Mouse (Mus musculus): ENCODE data around the gene Cwc22. TPM values are rescaled to one million over a fixed set of nuclear protein-coding genes. Genes with fewer than 3 reads are reported as not detected.

The Cwc22 gene
- total and polyA plus RNA-seq, 3 experiments = 2.1 to 15.5 (median 10.7) TPM

DNA sequence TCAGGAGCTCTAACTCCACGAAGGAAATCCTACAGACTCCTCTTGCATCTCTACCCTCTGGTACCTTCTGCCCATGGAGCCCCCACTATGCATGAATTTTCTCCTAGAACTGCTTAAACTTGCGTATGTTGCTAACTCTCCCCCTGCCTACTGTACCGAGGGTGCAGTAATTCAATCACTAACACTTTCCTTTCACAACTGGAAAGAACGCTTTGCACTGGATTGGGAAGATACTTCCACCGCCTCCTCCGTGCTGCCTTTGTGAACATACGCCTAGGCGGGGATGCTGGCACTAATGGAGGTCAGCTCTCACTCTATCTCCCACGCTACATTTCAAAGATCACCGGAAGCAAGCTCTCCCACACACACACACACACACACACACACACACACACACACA, 17.8 kb downstream of the Cwc22 start:
- Histone ChIP-seq H3K4me3 (no peak overlapping the region), H3K36me3 (ENCODE audit: control insufficient read depth, insufficient read depth, low read length) (peaks cover 4% of the 10 kb centered on the region), H3K27ac (no peak overlapping the region), H3K4me1 (ENCODE audit: control insufficient read depth, insufficient read depth, low read length) (no peaks in the 10 kb centered on the region; the same call in 1 of the 2 replicates), H3K9ac (ENCODE audit: low read depth, low read length) (no peak overlapping the region), H3K79me2 (replicated peaks; ENCODE audit: control insufficient read depth, insufficient read depth, low read length) (no peaks in the 10 kb centered on the region), H3K27me3 (ENCODE audit: control insufficient read depth, insufficient read depth, low read length) (no peaks in the 10 kb centered on the region)
- WGBS = 91% methylated on average over 10 of the region's 10 CpGs
- no peak for TF ChIP-seq CTCF (IDR thresholded peaks at IDR 0.05)
- no peak for TF ChIP-seq POLR2A (IDR thresholded peaks at IDR 0.05; ENCODE audit: insufficient read depth, low read depth, low read length)
- intact Hi-C loops (cut with DNase I) = no loop called here
- DNase-seq = no peak

DNA sequence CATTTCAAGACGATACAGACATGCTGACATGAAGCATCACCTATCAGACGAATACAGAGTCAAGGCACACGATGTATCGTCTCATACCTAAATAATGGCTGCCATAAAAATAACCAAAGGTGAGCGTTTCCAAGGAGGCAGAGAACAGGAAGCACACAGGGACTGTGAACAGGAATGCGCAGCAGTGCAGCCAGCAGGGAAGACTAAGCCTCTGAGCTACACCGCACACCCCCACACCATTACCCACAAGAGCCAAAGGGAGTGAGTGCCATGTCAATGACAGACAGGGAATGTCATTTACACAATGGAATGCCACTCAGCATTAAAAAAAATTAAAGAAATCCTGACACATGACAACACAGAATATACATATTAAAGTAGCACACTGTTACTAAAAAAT, 19.7 kb downstream of the Cwc22 start:
- DNase-seq = no peak
- intact Hi-C loops (cut with DNase I) = no loop called here
- Histone ChIP-seq H3K4me3 (no peak overlapping the region), H3K27me3 (ENCODE audit: control insufficient read depth, insufficient read depth, low read length) (no peaks in the 10 kb centered on the region), H3K9ac (ENCODE audit: low read depth, low read length) (no peak overlapping the region), H3K79me2 (replicated peaks; ENCODE audit: control insufficient read depth, insufficient read depth, low read length) (no peaks in the 10 kb centered on the region), H3K36me3 (ENCODE audit: control insufficient read depth, insufficient read depth, low read length) (peaks cover 4% of the 10 kb centered on the region), H3K4me1 (ENCODE audit: control insufficient read depth, insufficient read depth, low read length) (no peaks in the 10 kb centered on the region; the same call in 1 of the 2 replicates), H3K27ac (no peak overlapping the region)
- TF ChIP-seq EP300 (IDR thresholded peaks at IDR 0.05; ENCODE audit: insufficient read depth, low read depth, low read length) = no peak
- TF ChIP-seq CTCF (IDR thresholded peaks at IDR 0.05) = no peak
- no peak for TF ChIP-seq POLR2A (IDR thresholded peaks at IDR 0.05; ENCODE audit: insufficient read depth, low read depth, low read length)
- WGBS = 90% methylated on average over 7 of the region's 7 CpGs

DNA sequence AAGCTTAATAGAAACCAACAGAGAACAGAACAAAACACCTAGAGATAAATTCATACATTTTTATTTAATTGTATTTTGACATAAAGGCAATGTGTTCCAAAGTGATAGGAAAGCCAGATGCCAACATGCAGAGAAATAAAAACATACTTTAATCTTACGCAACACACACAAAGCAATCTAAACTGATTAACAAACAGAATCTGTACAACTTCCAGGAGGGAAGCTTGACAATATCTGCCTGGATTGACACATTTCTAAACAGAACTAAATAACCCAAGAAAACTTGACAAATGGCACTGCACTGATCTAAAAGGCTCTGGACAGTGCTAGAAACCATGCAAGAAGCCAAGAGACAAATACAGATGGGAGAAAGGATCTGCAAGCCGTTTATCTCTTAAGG, 20.2 kb downstream of the Cwc22 start:
- no peak for TF ChIP-seq EP300 (IDR thresholded peaks at IDR 0.05; ENCODE audit: insufficient read depth, low read depth, low read length)
- TF ChIP-seq POLR2A (IDR thresholded peaks at IDR 0.05; ENCODE audit: insufficient read depth, low read depth, low read length) = no peak
- TF ChIP-seq CTCF (IDR thresholded peaks at IDR 0.05) = no peak
- no peaks in the 10 kb centered on the region; the same call in 1 of the 2 replicates for H3K4me1 ChIP-seq (ENCODE audit: control insufficient read depth, insufficient read depth, low read length)
- no peak overlapping the region for H3K9ac ChIP-seq (ENCODE audit: low read depth, low read length)
- no peaks in the 10 kb centered on the region for H3K79me2 ChIP-seq (replicated peaks; ENCODE audit: control insufficient read depth, insufficient read depth, low read length)
- intact Hi-C loops (cut with DNase I) = no loop called here
- H3K36me3 ChIP-seq (ENCODE audit: control insufficient read depth, insufficient read depth, low read length) = peaks cover 4% of the 10 kb centered on the region
- 86% methylated on average over 2 of the region's 2 CpGs for WGBS
- DNase-seq = no peak
- H3K27me3 ChIP-seq (ENCODE audit: control insufficient read depth, insufficient read depth, low read length) = no peaks in the 10 kb centered on the region
- H3K27ac ChIP-seq = no peak overlapping the region
- H3K4me3 ChIP-seq = no peak overlapping the region

DNA sequence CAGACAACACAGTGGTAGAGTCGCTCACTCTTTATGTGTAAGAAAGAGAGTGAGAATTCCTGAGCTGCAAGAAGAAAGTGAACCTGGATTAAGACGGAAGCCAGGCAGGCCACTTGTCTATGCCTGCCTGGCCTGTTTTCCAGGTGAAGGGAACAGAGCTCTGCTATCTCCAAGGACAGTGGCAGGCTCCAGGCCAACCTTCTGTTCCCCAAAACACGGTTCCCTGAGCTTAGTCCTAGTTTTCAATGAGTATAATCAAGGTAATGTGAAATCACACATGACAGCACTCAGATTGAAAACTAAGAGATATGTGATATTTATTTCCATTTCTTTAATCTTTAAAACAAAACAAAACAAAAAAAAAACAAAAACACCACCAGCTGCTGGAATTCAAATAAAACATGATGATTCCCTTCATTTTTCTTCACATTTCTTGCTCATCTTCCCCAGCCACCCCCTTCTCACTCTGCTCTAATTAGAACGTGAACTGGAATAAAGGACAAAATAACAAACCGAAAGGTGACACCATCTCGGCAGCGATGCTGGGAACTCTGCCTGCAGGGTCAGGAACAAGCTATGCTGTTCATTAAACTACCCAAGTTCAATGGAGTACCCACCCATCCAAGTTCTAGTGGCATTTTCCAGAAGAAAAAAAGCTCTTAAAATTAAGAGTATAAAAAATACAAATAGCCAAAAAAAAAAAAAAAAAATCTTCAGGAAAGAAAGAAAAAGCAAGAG, 20.8 kb downstream of the Cwc22 start:
- Histone ChIP-seq H3K4me3 (no peak overlapping the region), H3K9ac (ENCODE audit: low read depth, low read length) (no peak overlapping the region), H3K4me1 (ENCODE audit: control insufficient read depth, insufficient read depth, low read length) (no peaks in the 10 kb centered on the region; the same call in 1 of the 2 replicates), H3K27me3 (ENCODE audit: control insufficient read depth, insufficient read depth, low read length) (no peaks in the 10 kb centered on the region), H3K36me3 (ENCODE audit: control insufficient read depth, insufficient read depth, low read length) (peaks cover 4% of the 10 kb centered on the region), H3K79me2 (replicated peaks; ENCODE audit: control insufficient read depth, insufficient read depth, low read length) (no peaks in the 10 kb centered on the region), H3K27ac (no peak overlapping the region)
- 68% methylated on average over 7 of the region's 7 CpGs for WGBS
- DNase-seq = no peak
- TF ChIP-seq EP300 (IDR thresholded peaks at IDR 0.05; ENCODE audit: insufficient read depth, low read depth, low read length) (no peak), POLR2A (IDR thresholded peaks at IDR 0.05; ENCODE audit: insufficient read depth, low read depth, low read length) (no peak), CTCF (IDR thresholded peaks at IDR 0.05) (no peak)
- intact Hi-C loops (cut with DNase I) = no loop called here

DNA sequence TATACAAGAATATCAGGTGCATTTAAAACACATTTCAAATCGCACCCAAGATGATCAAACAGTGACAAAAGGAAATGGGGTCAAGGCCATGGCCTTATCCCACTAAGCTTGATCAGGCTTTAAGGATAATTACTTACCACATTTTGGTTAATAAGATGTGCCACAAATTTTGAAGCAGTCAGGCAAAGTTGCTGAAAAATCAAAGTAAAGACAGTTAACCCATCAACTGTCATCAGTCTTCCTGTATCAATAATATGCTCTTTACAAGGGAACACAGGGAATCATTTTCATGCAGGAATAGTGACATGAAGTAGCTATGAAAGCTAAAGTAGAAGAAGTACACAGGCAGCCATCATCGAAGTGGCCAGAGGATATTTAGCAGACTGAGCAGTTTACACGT, 22.2 kb downstream of the Cwc22 start:
- no peak overlapping the region for H3K9ac ChIP-seq (ENCODE audit: low read depth, low read length)

DNA sequence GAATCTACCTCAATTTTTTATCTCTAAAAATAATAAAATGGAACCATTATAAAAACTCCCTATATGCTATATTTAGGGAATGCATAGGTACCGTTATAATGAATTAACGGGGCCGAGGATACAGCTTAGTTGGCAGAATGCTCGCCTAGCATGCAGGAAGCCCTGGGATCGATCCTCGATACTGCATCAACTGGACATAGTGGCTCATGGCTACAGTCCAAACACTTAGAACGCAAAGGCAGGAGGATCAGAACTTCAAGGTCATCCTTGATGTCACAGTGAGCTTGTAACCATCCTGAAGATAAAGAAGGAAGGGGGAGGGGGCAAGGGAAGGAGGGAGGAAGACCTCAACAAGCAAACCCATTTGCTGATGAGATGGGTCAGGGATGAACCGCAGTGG, 23.0 kb downstream of the Cwc22 start:
- peaks cover 4% of the 10 kb centered on the region for H3K36me3 ChIP-seq (ENCODE audit: control insufficient read depth, insufficient read depth, low read length)
- 90% methylated on average over 8 of the region's 8 CpGs for WGBS
- TF ChIP-seq POLR2A (IDR thresholded peaks at IDR 0.05; ENCODE audit: insufficient read depth, low read depth, low read length) (no peak), EP300 (IDR thresholded peaks at IDR 0.05; ENCODE audit: insufficient read depth, low read depth, low read length) (no peak), CTCF (IDR thresholded peaks at IDR 0.05) (no peak)

More for the DNA sequence above, 22.2 kb downstream of the Cwc22 start:
- Histone ChIP-seq H3K36me3 (ENCODE audit: control insufficient read depth, insufficient read depth, low read length) (peaks cover 4% of the 10 kb centered on the region), H3K4me3 (no peak overlapping the region), H3K79me2 (replicated peaks; ENCODE audit: control insufficient read depth, insufficient read depth, low read length) (no peaks in the 10 kb centered on the region), H3K4me1 (ENCODE audit: control insufficient read depth, insufficient read depth, low read length) (no peaks in the 10 kb centered on the region; the same call in 1 of the 2 replicates), H3K27me3 (ENCODE audit: control insufficient read depth, insufficient read depth, low read length) (no peaks in the 10 kb centered on the region), H3K27ac (no peak overlapping the region)
- no peak for DNase-seq
- TF ChIP-seq EP300 (IDR thresholded peaks at IDR 0.05; ENCODE audit: insufficient read depth, low read depth, low read length) = no peak
- TF ChIP-seq POLR2A (IDR thresholded peaks at IDR 0.05; ENCODE audit: insufficient read depth, low read depth, low read length) = no peak
- no peak for TF ChIP-seq CTCF (IDR thresholded peaks at IDR 0.05)
- WGBS = 94% methylated on average over 3 of the region's 3 CpGs
- intact Hi-C loops (cut with DNase I) = no loop called here

More for the DNA sequence above, 23.0 kb downstream of the Cwc22 start:
- DNase-seq = no peak
- Histone ChIP-seq H3K4me1 (ENCODE audit: control insufficient read depth, insufficient read depth, low read length) (no peaks in the 10 kb centered on the region; the same call in 1 of the 2 replicates), H3K79me2 (replicated peaks; ENCODE audit: control insufficient read depth, insufficient read depth, low read length) (no peaks in the 10 kb centered on the region), H3K9ac (ENCODE audit: low read depth, low read length) (no peak overlapping the region), H3K4me3 (no peak overlapping the region), H3K27me3 (ENCODE audit: control insufficient read depth, insufficient read depth, low read length) (no peaks in the 10 kb centered on the region), H3K27ac (no peak overlapping the region)
- intact Hi-C loops (cut with DNase I) = no loop called here

Measured in heart, adult 2 months (tissue).